Mouse (Mus musculus): Measurements from ENCODE around the gene Cep164.
"Not testable (repeated sequence)": the region's sequence is repeated elsewhere in the genome, so short reads cannot be mapped to it uniquely, and the experiment has no call there.

Gene Cep164

DNA sequence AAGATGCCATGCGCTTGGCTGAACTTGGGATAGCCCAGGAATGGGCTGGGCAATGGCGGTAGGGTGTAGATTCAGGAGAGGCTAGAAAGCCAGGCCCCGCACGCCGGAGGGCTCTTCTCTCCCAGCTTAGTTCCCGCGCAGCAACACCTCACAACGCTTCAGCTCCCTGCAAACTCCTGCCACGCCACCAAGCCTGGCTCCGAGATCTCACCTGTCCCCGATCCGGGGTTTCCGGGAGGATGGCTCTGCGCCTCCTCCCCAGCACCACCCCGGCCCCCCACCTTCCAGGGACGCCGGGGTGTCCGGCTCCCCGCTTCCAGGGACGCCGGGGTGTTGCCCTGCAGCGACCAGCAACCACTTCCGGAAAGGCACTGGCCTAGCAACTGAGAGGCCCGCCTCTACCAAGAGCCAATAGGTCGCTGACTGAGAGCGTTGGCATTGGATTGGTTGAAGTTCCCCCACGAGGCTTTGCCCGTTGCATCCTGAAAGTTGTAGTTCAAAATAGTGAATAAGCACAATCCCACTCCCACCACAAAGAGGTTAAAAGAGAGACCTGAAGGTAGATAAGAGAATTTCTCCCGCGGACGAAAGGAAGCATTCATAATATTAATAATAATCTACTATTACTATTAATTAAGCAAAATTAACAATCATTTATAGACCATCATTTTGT, at the start of gene Cep164:
Gene Cep164 (minus strand): TSS at position 401 of the 673 bp plus-strand sequence.
- DNase-seq, result peak; percentile 92

GRCm38 (mm10) chr9:45877928-45878327, 49.4 kb upstream of the Cep164 start:
- no peak for DNase-seq

DNA sequence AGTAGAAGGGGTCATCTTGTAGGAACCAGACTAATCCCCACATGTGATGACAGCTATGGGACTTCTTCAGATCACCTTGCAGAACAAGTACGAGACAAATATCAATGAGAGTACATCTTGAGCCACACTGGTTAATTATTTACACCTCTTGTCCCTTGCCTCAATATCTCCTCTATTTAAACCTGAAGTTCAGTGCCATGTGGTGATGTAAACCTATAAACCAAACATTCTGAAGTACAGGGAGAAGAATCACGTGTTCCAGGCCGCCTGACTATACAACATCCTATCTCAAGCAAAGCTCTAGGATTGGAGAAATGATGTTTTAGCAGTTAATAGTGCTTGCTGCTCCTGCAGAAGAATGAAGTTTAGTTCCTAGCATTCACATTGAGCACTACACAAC, 41.8 kb upstream of the Cep164 start:
- DNase-seq, result no peak

GRCm38 (mm10) chr9:45869181-45869580, 40.7 kb upstream of the Cep164 start:
- DNase-seq, result no peak

GRCm38 (mm10) chr9:45861813-45862212, 33.3 kb upstream of the Cep164 start:
- DNase-seq, result peak; percentile 56

DNA sequence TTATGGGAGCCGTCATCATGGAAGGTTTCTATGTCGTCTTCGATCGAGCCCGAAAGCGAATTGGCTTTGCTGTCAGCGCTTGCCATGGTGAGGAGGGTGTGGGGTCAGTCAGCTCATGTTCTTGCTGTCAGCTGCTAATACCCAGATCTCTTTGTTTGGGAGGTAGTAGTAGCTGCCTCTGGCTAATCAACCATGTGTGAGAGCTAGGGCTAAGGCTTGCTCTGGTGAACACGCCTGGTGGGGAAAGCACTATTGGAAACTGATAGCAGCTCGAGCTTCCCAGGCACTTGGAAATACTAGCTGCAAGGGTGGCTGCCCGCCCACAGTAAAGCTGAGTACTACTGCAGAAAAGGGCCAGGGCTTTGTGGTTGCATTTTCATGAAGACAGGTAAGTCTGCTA, 30.9 kb upstream of the Cep164 start:
- no peak for DNase-seq

- DNase-seq, result no peak
These were observed 25.6 kb upstream of the Cep164 start for GRCm38 (mm10) chr9:45854136-45854535.

DNA sequence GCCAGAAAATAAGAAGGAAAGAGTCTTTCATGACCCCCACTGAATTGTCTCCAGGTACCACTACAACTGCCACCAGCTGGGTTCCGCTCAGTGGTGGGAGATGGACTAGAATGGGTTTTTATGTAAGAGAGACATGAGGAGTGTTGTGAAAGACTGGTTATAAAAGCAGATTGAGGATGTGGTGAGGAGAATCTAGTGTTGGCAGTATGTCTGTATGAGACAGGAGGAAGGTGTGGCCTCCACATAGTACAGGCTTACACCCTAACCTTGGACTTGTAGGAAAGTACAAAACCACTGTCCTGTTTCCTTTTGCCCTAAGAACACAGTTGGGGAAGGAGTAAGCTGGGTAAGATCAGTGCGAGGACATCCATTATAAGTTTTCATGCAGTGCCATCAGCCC, 25.2 kb upstream of the Cep164 start:
- DNase-seq, result no peak

DNA sequence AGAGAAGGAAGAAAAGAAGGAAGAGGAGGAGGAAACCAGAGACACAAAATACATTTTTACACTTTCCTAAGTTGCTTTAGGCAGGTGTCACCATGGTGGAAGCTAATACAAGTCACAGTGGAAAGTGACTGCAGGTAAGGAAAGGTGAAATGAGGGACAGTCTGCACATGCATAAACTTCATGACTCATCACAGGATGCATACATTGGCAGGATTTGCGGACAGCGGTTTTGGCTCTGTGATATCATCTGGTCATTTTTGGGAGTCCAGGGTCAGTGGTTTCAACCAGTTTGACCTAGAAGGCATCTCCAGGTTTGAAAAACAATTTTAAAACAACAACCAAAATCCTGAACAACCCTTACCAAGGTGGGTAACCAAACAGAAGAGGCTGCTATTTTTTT, 23.3 kb upstream of the Cep164 start:
- no peak for DNase-seq

DNA sequence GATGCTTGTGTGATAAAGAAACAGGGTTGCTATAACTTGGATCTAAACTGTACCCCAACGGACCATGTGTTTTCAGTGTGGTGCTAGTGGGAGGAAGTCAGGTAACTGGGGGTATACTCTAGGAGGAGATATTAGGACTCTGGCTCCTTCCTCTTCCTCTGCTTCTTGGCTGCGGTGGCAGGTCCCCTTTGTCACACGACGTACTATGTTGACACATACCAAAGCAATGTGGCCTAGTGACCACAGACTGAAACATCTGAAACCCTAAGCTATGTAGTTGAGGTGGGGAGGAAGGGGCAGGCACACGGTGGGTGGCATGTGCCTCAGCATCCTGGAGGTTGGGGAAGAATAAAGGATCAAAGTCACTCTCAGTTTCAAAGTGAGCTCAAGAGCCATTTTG, 22.8 kb upstream of the Cep164 start:
- no peak for DNase-seq

GRCm38 (mm10) chr9:45850528-45851155, 22.2 kb upstream of the Cep164 start:
- no peak for DNase-seq

DNA sequence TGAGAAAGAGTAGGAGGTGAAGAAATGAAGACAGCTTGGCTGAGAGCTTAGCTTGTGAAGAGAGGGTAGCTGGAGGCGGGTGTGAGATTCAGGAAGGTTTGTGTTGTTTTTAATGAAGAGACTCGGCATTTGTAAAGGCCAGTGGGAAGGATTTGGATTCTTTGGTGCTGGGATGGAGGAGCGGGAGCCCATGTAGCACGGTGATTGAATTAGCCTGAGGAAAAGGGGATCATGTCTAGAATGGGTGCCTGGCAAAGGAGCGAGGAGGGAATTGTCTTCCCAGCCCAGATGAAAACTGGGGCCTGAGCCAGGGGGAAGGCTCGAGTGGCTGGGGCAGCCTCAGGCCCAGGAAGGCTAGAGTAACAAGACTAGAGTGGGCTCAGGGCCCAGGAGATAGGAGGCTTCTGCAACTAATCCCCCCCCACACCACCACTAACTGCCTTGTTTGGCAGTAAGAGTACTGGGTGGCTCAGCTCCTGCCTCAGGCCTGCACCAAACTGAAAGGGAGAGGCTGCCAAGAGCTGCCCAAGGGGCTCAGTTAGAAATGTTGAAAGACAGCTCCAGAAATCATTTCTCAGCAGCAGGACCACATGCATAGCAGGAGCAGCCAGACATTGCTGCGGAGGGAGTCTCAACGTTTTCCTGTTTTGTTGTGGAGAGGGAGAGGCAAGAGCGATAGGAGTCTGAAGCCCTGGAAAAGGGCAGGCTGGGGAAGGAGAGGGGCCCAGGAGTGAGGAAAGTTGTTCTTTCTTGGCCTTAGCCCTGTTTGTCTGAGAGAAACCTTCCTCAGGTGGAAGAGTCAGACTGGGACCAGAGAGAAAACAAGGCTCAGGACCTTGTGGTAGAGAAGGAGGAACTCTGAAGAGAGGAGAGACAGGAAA, 21.3 kb upstream of the Cep164 start:
- peak; percentile 85 for DNase-seq

DNA sequence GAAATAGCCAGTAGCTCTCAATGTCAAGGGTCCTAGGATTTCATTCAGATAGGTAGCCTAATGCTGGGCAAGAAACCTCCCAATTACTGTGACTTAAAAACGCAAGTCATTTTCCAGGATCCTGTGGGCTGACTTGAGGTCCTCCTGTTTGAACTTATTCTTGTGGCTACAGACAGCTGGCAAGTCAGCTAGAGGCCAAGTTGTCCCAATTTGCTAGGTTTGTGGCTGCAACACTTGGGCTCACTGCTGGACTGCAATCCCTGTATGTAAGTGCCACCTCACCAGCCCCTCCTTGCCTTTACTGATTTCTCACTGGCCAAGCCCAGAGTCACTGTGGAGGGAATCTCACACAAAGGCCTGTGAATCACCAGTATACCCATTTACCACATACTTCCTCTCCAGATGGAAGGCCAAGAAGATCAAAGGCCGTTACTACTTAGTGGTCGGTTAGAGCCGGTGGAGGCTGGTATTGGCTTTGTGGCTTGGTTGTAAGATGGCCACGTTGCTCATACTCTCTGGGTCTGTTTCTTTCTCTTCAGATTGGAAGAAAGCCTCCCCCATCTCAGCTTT, 18.5 kb upstream of the Cep164 start:
- no peak for DNase-seq

- not testable (repeated sequence) for DNase-seq
These were observed 17.7 kb upstream of the Cep164 start for GRCm38 (mm10) chr9:45846176-45846575.

DNA sequence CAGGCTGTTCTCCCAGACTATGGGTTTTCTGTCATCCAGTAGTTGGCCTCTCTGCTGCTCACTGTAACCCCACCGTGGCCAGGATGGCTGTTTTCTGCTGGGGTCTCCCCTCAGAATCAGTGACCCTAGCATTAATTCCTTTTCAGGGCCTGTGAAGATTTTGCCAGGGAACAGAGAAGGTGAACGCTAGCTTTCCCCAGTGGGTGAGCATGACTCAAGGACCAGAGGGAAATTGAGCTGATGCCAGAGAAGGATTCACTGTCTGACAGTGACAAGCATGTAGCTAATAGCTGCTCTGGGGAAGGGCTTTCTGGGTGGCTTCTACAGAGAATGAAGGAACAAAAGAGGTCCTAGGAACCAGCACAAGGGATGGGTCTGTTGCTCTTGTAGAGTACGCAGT, 17.1 kb upstream of the Cep164 start:
- no peak for DNase-seq

- DNase-seq, result no peak
These were observed 15.3 kb upstream of the Cep164 start for GRCm38 (mm10) chr9:45843780-45844179.

DNA sequence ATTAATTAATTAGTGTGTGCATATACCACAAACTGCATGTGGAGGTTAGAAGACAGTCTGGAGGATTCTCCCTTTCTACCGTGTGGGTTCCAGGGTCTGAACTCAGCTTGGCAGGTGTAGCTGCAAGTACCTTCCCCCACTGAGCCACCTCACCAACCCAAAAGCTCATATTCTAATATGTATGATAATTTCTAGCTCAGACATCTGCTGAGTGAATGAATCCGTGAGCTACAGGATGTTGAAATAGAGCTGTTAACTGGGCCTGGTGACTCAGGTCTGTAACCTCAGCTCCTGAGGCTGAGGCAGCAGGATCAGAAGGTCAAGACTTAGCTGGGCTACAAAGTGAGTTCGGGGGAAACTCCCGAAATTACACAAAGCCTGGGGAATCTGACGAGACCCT, 14.5 kb upstream of the Cep164 start:
- DNase-seq, result no peak

DNA sequence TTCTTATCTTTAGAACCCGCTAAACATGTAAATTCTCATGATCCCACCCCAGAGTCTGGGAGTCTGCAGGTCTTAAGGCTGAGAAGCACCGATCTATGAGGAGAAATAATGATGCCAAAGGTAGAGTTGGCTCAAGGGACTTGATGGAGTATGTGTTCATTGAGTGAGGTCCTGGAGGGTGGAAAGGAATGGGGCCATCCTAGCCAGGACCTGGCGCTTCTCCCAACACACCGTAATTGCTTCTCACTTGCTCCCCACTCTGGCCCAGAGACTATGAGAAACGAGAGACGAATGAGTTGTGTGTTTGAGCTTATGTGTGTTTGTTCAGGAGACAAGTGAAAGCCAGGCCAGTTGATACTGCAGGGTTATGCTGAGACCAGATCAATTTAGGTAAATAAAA, 13.0 kb upstream of the Cep164 start:
- no peak for DNase-seq

- no peak for DNase-seq
These were observed 11.8 kb upstream of the Cep164 start for GRCm38 (mm10) chr9:45840331-45840730.

DNA sequence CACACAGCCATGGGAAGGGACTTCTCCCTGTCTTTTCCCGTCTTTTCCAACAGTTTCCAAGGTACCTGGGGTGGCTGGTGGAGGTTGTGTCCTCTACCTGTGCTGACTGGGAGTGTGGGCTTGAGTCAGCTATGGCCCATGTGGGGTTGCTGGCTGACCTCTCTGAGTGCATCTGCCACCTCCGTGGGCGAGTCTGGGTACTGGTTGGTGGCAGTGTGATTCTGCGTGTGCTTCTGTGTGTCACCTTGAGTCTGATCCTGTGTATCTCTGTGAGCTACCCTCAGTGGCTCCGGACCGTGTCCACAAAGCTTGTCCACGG, 11.4 kb upstream of the Cep164 start:
- no peak for DNase-seq

DNA sequence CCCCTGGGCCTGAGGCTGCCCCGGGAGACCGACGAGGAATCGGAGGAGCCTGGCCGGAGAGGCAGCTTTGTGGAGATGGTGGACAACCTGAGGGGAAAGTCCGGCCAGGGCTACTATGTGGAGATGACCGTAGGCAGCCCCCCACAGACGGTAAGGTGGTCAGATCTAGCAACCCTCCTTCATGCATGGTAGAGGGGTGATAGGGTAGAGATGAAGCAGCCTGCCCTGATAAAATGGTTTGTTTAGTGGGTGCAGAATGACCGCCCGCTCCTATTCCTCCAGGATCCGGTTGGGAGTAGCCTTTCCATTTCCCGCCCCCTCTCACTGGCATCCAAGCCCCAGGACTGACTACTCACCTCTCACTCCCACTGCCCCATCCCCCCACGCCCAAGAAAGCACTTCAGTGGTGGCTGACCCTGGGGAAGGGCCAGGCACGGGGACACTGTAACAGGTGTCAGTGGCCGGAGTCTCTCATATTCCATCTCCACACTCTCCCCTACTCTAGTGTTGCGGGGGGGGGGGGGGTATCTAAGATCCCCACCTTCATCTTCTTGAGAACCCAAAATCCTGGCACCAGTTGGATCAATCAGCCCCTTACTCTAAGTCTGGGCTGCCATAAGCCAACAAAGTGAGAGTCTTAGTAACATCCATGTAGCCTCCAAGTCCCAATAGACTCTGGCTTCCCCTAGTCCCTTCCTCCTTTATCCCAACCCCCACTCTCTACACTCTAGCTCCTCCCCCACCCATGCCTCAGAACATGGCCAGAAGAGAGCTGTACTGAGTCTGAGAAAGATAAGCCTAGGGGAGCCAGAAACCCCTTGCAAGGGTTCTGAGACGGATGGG, 10.9 kb upstream of the Cep164 start:
- no peak for DNase-seq

GRCm38 (mm10) chr9:45838434-45839138, 10.1 kb upstream of the Cep164 start, which contains the start of gene Bace1:
TSS of gene Bace1 (plus strand) at chr9:45838580.
- DNase-seq, result peak; percentile 91
